Mouse (Mus musculus) E14TG2a.4 (cell line): Measurements from ENCODE around the gene Scarb1.

ENCODE experiments used
- CTCF ChIP-seq: conservative IDR thresholded peaks from 2 replicates; pipeline ENCODE4 v1.5.1; 2014; ENCODE audit warnings: low read length
- NANOG ChIP-seq: IDR thresholded peaks from 2 replicates; pipeline ENCODE4 v1.6.1; 2014; ENCODE audit warnings: borderline replicate concordance, low read length, mixed read lengths

GRCm38 (mm10) chr5:125264700-125265099, 76.2 kb downstream of the Scarb1 start:
- no peak for TF ChIP-seq CTCF
- TF ChIP-seq NANOG = no peak
